Mouse (Mus musculus) megakaryocyte progenitor cell, adult 5-6 weeks (primary cell): ENCODE measurements at regions not wholly inside any gene's neighbourhood (a gene's known extent, or its start where the extent isn't known, plus 50 kb on each side); places are given as distances from the start of the nearest gene placed in this dataset.
A peak's percentile ranks its signal among the peaks of the same experiment; 100 is the strongest.

Experiments used
- ATAC-seq: replicated peaks from 2 replicates; pipeline ENCODE4 v1.8.0; 2016; ENCODE audit warnings: mild to moderate bottlenecking, moderate TSS enrichment, inconsistent platforms; ENCODE audit not compliant: poor library complexity

- ATAC-seq, result no peak
Measured at GRCm38 (mm10) chr2:124772055-124772708, 295.7 kb upstream of the Slc24a5 start.

GRCm38 (mm10) chr2:124775737-124776136, 292.2 kb upstream of the Slc24a5 start:
- no peak for ATAC-seq

DNA sequence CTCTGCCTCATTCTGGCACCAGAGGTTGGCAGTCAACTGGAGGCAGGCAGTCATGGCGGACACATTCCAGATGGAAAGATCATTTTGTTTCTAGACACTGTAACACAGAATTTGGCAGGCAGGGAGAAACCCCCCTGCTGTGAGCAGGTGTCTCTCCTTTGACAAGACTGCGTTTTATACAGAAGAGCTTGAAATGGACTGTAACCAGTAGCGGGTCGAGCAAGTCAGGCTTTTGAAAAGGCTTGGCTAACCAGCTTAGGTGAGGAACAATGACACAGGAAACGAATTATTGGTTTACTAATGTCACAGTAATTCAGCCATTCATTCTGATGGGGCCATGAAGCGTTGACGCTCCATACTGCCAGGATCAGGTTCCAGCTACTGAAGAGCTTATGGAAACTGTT, 275.3 kb upstream of the Slc24a5 start:
- ATAC-seq, result no peak

- ATAC-seq, result no peak
Measured at GRCm38 (mm10) chr2:124811709-124812108, 256.2 kb upstream of the Slc24a5 start.

DNA sequence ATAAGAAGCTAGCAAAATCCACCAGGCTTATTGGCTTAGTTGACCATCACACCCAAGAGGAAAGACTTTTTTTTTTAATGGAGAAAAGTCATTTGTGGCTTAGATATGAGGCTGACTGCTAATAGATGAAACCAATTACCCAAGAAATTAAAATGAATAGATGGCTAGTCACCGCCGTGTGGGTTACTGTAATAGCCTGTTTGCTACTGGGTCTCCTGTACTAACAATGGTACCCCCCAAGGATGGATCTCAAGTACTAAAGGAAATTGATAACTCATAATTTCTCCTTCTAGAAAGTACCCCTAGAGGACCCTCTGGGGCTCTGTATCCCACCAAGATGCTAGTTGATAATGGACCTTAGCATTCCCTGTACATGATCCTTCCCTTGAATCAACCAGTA, 251.1 kb upstream of the Slc24a5 start:
- no peak for ATAC-seq

DNA sequence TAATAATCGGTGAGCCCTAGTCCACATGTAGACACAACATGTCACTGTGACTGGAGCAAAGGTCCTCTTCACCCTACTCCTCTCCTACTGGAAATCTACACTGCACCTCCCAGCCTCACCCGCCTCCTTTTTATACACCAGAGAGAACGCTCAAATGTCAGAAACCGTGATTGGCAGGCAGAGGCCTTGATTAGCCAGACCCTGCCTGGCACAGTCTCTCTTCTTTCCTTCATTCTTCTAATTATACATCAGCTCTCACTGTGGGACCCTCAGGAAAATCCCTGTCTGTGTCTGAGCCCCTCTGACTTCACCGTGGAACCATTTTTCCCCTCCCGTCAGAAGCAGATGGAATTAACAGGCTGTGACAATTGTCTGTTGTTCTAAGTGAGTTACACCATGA, 248.1 kb upstream of the Slc24a5 start:
- ATAC-seq, result no peak

DNA sequence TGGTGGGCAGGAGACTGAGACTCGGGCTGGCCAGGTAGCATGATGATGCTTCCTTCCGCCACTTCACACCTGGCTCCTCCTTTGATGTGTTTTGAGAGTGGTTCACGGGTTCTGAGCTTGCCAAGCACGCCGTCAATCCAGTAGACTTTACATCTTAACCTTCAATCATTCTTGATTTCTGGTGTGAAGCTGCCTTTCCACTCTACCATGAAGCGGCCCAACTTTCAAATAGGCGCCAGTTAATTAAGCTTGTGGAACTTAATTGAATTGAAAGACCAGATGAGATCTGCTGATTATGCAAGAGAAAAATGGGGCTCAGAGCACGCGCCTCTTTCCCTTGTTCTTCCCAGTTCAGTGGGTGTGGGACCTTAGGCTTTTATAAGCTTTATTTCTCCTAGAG, 247.1 kb upstream of the Slc24a5 start:
- ATAC-seq, result no peak

DNA sequence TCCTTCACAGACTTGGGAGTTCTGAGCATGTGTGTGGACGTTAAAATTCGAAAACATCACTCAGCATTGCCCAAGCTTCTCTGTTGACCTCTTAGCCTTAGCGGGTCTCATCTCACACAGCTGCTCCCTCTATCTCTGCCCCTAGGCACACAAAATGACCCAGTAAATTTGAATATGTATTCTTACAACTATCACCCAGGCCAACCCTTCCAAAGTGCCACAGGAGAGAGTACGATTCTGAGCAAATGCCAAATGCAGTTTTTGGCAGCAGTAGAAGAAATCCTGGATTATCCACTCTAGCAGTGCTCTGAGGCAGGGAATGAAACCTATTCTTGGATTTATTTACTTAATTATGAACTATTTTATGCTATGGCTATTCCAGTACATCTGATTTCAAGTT, 246.6 kb upstream of the Slc24a5 start:
- ATAC-seq, result no peak

- no peak for ATAC-seq
Measured at GRCm38 (mm10) chr2:124848812-124849211, 219.1 kb upstream of the Slc24a5 start.

DNA sequence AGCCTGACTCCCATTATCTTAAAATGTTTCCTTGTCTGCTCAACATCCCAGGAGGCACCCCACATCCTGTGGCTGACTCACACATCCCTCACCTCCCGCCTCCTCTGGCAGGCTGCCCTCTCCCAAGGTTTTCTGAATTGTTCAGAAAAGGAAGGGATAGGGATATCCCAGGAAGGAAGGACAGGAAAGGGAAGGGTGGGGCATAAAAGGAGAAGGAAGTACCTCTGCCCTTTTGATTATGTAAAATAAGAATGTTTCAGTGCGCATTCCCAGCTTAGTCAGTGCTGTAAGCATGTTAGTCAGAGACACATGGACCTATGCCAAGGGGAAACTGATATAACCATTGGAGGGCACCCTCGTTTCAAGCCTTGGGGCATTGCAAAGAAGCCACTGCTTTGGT, 209.4 kb upstream of the Slc24a5 start:
- ATAC-seq, result peak; percentile 42

- no peak for ATAC-seq
Measured at GRCm38 (mm10) chr2:124888209-124888608, 179.7 kb upstream of the Slc24a5 start.

DNA sequence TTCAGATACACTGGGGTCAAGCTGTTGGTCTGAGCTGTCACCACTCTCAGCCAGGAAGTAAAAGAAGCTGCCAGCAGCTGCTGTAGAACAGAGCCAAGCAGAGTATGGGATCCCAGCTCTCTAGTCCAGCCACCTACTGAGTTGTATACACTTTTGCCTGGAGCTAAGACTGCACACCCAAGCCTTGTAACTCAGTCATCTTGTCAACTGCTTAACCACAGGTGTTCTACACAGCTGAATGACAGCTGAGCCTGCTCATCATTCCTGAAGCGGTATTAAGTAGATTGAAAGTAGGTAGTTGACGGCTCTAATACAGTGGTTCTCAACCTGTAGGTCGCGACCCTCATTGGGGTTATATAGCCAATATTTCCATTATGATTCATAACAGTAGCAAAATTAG, 172.9 kb upstream of the Slc24a5 start:
- no peak for ATAC-seq

GRCm38 (mm10) chr2:124903556-124903955, 164.4 kb upstream of the Slc24a5 start:
- no peak for ATAC-seq

- no peak for ATAC-seq
Measured at GRCm38 (mm10) chr2:124905076-124905475, 162.8 kb upstream of the Slc24a5 start.

- no peak for ATAC-seq
Measured at GRCm38 (mm10) chr2:124918986-124919761, 148.8 kb upstream of the Slc24a5 start.

GRCm38 (mm10) chr2:124919762-124920255, 148.1 kb upstream of the Slc24a5 start:
- no peak for ATAC-seq

DNA sequence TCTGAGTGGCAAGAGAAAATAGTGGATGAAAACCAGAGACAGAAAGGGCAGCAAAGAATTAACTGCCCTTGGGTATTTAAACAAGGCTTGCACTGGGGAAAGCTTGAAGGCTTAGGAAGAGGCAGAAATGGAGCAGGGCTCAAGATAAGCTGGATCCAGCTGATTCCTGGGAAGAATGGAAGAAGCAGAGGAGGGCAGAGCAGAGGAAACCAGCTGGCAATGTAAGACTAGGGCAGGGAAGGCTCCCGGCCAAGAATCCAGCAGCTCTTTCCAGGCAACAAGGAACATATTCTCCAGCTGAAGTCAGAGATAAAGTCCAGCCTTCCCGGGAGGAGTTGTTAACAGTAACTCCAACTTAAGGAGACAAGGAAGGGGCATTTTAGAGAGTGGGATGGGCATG, 147.7 kb upstream of the Slc24a5 start:
- no peak for ATAC-seq

- peak; percentile 75 for ATAC-seq
Measured at GRCm38 (mm10) chr2:124927882-124928758, 139.8 kb upstream of the Slc24a5 start.

- no peak for ATAC-seq
Measured at GRCm38 (mm10) chr2:124928759-124929113, 139.2 kb upstream of the Slc24a5 start.

- no peak for ATAC-seq
Measured at GRCm38 (mm10) chr2:124930719-124931118, 137.2 kb upstream of the Slc24a5 start.

DNA sequence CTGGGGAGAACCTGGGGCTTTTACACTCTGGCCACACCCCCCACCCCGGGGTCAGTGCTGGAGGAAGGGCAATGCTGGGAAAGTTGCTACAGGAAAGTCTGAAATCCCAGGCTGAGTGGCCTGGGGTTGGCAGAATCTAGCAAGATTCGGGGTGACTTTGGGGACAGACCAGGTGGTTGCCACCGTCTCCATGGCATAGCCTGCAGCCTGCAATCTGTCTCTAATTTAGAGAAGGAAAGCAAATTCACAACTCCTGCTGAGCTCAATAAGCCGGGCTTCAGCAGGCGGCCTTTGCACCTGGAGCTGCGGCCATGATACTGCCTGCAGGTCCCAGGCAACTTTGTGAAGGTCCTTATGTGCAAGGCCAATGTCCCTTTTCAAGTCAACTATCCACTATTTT, 135.4 kb upstream of the Slc24a5 start:
- ATAC-seq, result no peak

- no peak for ATAC-seq
Measured at GRCm38 (mm10) chr2:124933876-124934275, 134.0 kb upstream of the Slc24a5 start.
